Mouse (Mus musculus) kidney, postnatal 25 days (tissue): Measurements from ENCODE around the gene Tmem114.

Source experiments
- DNase-seq, 2 experiments: peaks; one replicate each; pipeline ENCODE4 v3.0.0; 2021; ENCODE audit warnings: mixed read lengths in 2 of 2

Gene Tmem114

DNA sequence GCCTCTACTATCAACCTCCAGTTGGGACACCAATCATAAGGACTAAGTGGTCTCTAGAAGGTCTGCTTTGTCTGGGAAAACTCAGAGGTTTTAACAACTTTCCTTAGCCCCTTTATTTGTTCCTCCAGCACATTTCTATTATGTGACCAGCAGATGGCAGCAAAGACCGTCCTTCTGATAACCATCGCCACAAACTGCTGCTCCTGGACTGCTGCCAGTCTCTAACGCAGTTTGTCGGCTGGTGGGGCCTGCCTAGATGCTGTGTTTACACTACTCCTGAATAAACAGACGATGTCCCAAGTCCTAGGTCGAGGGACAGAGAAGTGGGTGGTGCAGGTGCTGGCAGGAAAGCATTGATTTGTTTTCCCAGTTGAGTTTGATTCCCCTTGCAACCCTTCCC lies 18.2 kb downstream of the Tmem114 start:
- DNase-seq = peak; percentile 67 to 83

DNA sequence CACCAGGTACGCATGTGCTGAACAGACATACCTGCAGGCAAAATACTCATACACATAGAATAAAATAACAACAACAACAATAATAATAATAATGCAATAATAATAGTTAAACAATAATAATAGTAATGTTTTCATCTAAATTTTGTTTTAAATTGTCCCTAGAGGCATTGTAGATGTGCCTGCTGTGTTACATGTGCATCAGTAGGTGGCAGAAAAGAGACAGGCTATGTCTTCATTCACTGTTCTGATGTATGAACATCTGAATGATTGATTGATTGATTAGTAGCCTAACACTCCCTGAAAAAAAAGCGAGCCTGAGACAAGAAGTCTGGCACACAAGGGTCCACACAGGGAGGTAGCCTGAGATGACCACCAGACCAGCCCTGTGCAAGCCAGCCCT lies 22.3 kb downstream of the Tmem114 start:
- DNase-seq = no peak

DNA sequence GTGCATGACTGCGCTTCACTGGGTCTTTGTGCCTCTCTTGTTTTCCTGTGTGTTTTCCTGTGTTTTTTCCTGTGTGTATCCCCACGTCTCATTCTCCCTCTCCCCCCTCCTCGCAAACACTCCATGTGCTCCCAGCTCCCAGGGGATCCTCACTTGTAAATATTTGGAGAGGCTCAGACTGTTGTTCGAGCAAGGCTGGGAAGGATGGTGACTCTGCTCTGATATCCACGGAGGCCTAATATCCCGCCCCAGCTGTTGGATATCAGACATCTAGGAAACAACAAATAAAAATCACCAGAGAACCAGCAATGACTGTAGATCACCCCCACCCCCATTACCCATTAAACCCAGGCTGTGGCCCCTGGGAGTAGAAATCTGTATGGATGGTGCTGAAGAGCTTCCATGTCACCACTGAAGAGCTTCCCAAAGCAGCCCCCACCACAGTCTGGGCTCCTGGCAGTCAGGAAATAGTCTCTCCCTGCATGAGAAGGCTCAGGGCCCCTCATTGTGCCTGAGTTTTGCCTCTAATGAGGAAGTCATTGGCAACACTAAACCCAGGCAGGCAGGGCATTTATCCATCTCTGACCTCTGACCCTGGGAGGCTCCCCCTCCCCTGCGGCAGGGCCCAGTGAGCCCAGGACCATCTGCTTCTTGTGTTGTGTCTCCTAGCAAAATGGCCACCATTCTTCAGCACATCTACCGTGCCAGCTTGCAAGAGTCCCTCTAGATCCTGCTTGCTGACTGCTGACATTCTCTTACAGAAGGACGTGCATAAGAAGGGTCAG lies 23.6 kb downstream of the Tmem114 start:
- no peak for DNase-seq

DNA sequence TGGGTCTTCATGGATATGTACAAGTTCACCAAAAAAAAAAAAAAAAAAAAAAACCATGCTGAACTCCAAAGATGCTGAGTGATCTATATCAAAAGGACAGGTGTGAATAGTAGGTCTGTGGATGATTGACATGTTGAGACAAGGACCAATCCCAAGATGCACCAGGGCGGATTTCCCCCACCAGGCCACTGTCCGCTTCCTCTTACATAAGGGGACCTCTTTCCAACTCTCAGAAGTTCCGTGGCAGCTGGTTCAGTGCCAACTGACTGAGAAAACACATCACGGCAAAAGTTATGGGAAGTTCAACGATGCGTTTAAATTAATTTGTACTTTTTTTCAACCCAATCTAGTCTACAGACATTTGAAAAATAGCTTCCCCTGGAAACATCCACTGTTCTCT lies 25.1 kb downstream of the Tmem114 start:
- peak in 1 of 2 experiments; percentile 10 for DNase-seq

DNA sequence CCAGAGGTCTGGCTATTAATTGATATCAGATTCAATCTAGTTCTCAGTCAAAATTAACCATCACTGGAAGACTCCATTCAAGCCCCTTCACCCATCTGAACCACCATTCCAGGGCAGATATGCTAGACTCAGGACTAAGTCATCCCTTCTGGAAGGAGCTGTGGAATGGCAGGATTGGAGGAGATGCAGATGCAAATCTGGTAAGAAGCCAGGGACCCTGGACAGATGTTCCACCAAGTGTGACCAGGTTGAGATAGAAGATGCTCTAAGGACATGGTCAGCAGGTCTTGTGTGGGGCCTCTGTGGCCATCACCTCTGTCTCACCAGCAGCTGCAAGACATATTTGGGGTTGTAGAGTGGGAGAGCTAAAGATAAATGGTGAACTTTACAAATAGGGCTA lies 30.0 kb downstream of the Tmem114 start:
- no peak for DNase-seq

DNA sequence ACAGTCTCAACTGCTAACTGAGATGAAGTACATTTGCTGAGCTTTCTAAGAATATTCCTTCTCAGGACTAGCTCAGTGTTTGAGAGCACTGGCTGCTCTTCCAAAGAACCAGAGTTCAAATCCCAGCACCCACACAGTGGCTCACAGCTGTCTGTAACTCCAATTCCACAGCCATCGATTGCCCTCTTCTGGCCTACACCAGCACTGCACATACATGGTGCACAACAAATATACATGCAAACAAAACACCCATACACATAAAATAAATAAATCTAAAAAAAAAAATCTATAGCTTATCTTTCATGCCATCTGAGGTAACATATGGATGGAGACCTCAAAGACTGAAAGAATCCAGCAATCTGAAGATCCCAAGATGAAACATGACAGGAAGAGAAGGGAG lies 36.4 kb downstream of the Tmem114 start:
- no peak for DNase-seq

DNA sequence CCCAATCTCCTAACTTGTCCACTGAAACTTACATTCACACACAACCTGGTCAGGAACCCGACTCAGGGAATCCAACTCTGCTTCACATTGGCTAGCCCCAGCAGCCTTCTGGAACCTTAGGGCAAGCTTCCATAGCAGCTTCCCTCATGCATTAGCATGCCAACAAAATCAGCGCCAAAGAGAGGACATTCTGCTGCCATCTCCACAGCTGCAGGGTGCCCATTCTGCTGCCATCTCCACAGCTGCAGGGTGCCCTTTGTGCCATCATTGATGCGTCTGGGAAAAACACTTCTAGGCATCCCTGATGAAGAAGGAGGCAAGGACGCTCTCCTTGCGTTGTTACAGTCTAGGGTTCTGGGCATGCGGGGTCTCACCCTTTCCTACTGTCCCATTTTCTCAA lies 38.5 kb downstream of the Tmem114 start:
- no peak for DNase-seq

DNA sequence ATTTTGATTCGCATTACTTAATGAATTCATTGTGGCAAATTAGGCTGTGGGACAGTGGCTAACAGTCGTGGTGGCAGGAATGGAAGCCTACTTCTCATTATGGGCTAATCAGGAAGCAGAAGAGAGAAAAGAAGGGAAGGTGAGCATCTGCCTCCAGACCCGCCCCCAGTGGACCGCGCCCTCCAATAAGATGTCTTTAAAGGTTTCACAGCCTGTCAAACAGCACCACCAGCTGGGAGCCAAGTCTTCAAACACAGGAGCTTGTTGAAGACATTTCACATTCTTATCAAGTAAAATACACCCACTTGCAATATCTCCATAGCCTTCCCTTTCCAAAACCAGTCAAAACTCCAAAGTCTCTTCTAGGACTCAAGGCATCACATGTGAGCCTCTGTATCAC lies 39.3 kb downstream of the Tmem114 start:
- no peak for DNase-seq

DNA sequence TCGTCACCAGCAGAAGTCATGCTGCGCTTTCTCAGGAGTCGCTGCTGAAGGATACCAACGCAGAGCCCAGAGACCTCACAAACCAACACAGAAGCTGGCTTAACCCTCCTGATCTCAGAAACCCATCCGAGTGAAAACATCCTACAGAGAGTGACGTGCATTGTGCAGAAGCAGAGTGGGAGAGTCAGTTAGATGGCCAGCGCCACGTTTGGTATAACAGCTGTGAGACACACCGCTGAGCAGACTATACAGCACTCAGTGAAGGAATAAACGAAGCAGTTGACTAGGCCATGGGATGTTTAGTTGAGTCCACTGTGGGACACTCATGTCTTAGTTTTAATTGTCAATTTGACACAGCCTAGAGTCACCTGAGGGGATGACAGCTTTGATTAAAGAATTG lies 40.2 kb downstream of the Tmem114 start:
- DNase-seq = no peak

DNA sequence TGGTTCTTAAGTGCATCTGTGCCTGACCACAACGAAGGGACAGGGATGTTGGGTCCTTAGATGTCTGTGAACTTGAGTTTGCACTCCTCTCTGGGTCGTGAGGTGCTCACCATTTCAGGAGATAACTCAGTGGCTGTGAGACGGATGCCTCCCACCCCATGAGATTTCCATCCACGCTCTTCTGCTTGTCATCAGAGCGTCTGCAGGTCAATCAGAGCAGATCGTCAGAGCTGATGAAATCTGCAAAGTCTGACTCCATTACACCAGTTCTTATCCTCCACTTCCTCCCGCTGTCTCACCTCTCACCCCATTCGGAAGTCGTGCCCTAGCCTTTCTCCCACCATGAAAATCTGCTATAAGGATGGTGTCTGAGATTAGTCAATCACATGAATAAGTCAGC lies 41.5 kb downstream of the Tmem114 start:
- no peak for DNase-seq

DNA sequence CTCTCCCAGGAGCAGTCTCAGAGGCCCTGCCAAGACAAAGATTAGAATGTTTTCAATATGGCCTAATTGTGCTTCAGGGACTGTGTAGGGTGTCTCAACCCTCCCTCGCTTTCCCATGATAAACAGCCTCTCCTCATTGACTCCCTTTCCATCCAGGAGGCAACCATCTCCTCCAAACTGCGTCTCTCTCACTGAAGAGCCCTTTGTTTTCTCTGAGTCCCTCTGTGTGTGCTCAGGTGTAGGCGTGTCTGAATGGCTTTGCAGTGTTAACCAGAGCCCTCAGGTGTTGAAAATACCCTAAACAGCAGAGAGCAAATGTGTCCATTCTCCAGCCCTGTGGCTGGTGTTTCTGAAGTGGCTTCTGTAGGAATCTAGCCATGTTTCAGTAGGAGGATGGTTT lies 61.9 kb downstream of the Tmem114 start:
- DNase-seq = no peak
